Mouse (Mus musculus): ENCODE measurements at regions not wholly inside any gene's neighbourhood (a gene's known extent, or its start where the extent isn't known, plus 50 kb on each side); places are given as distances from the start of the nearest gene placed in this dataset.

DNA sequence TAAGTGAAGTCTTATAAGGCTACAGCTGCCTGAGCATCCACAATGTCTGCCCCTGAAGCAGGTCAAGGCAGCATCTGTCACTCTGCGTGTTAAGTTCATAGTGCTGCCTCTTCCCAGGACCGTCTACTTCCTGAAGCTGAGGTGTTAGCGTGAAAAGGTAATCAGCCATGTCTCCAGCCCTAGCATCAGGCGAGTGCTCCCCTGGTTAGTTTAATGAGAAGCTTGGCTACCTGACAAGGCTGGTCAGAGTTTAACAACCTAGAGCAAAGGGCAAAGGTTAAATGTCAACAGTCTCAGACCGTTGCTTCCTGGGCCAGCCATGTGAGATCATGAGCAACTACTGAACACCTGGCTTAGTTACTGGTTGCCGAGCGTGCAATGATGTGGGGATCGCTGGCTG, 53.2 kb upstream of the Nkx2-2 start:
- TF ChIP-seq CTCF (IDR thresholded peaks at IDR 0.05; ENCODE audit: borderline replicate concordance, insufficient read depth, low read length) (no peak), POLR2A (IDR thresholded peaks at IDR 0.05; ENCODE audit: low read depth, low read length) (no peak)
- no peaks in the 10 kb centered on the region for H3K4me1 ChIP-seq (ENCODE audit: control insufficient read depth, insufficient read depth, low read length)
- H3K27ac ChIP-seq (ENCODE audit: insufficient read depth, low read length) = no peak overlapping the region
- no peak overlapping the region for H3K4me3 ChIP-seq (ENCODE audit: insufficient read depth, low read length)

GRCm38 (mm10) chr2:147244406-147244805, 50.4 kb upstream of the Nkx2-2 start:
- TF ChIP-seq POLR2A (IDR thresholded peaks at IDR 0.05; ENCODE audit: low read depth, low read length) (no peak), CTCF (IDR thresholded peaks at IDR 0.05; ENCODE audit: borderline replicate concordance, insufficient read depth, low read length) (no peak)
- Histone ChIP-seq H3K4me3 (ENCODE audit: insufficient read depth, low read length) (no peak overlapping the region), H3K4me1 (ENCODE audit: control insufficient read depth, insufficient read depth, low read length) (no peaks in the 10 kb centered on the region), H3K27ac (ENCODE audit: insufficient read depth, low read length) (no peak overlapping the region)
